Mouse (Mus musculus) thymus, adult 2 months (tissue): ENCODE results near the gene Preb.

Experiments used
- CTCF ChIP-seq: fragments of 200-500 bp; IDR thresholded peaks from 2 replicates; pipeline ENCODE4 v1.5.1; 2012; ENCODE audit warnings: mild to moderate bottlenecking, control low read depth, low read length, moderate library complexity, borderline replicate concordance; ENCODE audit not compliant: control insufficient read depth, poor library complexity, insufficient read depth; ENCODE audit errors: extremely low read depth
- POLR2A ChIP-seq: fragments of 200-500 bp; IDR thresholded peaks from 2 replicates; pipeline ENCODE4 v1.6.1; 2012; ENCODE audit warnings: mild to moderate bottlenecking, low read length, control low read depth, moderate library complexity; ENCODE audit not compliant: control insufficient read depth, poor library complexity, insufficient read depth; ENCODE audit errors: extremely low read depth

- TF ChIP-seq CTCF (no peak), POLR2A (no peak)
Observed at GRCm38 (mm10) chr5:30948620-30949019, 11.5 kb downstream of the Preb start.
